Mouse (Mus musculus): ENCODE results near the gene Gm17361. TPM values are rescaled to one million over a fixed set of nuclear protein-coding genes. Genes with fewer than 3 reads are reported as not detected.

The Gm17361 gene
- not detected in 2 replicates for polyA plus RNA-seq (2012; ENCODE audit: low replicate concordance)

DNA sequence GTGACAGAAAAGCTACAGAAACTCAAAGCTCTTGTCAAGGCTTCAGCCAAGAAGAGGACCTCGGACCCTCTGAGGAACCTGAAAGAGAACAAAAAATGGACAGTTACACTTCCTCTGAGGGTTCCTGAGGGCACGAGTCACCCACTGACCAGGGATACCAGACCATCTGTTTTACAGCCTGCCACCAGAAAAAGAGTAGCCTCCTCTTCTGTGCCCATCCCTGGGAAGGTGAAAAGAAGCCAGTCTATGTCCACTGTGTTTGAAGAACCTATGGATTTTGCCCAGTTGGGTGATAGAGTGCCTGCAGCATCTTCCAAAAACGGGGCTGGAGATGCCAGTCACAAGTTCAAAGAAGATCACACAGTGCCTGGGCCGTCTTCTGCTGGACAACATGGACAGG is at the start of gene Gm17361:
Gm17361 (plus strand) TSS at position 301 of the 400 bp plus-strand sequence.

Data from hematopoietic multipotent progenitor cell, adult 10-12 weeks (in vitro differentiated cells).